Mouse (Mus musculus): Measurements from ENCODE around the gene Plxnd1. TPM values are rescaled to one million over a fixed set of nuclear protein-coding genes. Genes with fewer than 3 reads are reported as not detected.

Plxnd1 gene
- polyA plus RNA-seq, 3 experiments from 2014 or later: 7.4 to 12.5 (median 8.0) TPM

DNA sequence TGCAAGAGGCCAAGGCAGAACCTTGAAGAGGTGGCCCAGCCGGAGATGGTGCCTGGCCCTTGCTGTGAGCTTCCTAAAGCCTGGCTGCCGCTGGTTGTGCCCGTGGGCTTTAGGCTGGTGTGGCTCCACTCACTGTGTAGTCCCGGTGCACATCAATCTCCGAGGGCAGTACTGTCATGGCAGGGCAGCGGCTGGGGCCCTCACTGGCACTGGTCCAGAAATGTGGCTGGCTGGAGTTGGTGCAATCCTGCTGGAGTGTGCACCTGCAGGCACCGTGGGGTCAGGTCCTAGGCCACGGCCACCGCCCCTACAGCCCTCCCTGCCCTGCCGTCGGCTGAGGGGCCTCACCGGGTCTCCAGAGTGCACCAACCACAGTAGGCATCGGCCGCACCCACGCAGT lies 17.0 kb downstream of the Plxnd1 start:
- ATAC-seq: no peak

DNA sequence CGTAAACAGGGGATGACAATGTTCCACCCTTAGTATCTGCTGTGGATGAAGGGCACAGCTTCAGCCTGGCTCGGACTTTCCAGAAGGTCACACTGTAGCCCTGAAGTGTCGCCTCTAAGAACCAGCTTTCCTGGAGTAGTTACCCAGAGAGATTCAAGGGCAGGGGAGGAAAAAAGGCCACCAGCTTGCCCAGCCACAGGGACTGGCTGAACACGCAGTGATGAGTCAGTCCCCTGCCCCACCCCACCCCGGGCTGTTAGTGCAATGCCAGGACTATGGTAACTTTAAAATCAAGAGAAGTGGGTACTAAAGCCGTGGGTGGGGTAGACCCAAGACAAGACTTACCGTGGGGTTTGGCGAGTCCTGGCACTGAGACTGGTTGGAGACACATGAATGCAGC lies 19.2 kb downstream of the Plxnd1 start:
- no peak for ATAC-seq

- no peak for ATAC-seq
Measured at GRCm38 (mm10) chr6:115973881-115974662, 20.7 kb downstream of the Plxnd1 start.

- ATAC-seq: no peak
Measured at GRCm38 (mm10) chr6:115973139-115973875, 21.5 kb downstream of the Plxnd1 start.

DNA sequence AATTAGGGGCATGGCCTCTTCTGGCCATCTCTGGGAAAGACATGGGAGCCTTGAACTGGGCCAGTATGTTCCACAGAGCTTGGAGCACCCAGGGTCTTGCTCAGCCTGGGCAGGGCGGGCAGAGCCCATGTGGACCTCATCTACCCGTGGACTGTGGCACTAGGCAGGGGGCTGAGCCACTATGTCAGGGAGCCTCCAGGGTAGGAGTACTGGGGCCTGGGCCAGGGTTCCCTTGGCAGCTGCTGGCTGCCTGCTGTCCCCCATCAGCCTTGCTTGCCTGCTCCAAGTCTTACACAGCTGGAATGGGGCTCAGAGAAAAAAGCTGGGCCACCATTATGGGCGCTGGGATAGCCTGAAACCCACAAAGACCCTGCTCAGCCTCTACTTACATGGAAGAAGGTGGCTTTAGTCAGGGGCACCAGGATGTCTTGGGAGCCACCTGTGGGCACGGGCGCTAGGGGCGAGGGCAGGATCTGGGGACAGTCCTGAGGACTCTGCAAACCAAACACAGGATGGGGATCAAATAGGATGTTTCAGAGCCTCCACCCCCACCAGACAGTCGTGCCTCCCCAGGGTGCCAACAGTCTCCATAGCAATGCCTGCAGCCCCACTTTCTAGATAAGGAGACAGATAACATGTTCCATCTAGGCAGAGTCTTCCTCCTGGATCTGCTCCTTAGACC lies 22.6 kb downstream of the Plxnd1 start:
- ATAC-seq: no peak

DNA sequence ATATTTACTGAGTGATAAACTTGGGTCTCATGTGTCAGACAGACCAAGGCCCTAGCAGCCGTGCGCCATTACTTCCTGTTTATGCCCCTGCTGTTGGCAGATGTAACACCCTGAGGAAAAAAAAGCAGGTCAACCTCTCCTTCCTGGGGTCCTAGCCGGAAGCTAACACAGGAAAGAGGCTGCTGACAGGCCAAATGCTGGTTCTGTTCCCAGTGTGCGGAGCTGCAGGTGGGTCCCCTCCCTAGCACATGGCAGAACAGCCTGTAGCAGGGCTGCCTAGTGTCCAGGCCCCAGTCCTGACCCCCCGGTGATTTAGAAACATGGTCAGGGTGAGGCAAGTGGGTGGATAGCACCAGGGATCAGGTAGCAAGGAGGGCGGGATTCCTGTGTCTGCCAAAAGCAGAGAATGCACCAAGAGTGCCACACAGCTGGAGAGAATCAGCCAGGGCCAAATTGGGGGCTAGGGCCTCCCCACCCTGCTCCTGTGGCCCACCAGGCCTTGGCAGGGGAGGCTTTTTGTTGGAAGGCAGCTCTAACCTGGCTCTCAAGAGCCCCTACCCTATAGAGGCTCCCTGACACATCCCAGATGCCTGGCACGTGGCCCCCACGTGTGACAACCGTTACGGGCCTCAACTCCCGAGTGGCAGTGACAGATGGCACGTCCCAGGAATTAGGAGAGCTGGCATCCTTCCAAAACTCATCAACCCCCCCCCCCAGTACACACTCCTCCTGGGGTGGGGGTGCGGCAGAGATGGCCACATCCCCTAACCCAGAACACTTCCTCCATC lies 23.3 kb downstream of the Plxnd1 start:
- no peak for ATAC-seq

DNA sequence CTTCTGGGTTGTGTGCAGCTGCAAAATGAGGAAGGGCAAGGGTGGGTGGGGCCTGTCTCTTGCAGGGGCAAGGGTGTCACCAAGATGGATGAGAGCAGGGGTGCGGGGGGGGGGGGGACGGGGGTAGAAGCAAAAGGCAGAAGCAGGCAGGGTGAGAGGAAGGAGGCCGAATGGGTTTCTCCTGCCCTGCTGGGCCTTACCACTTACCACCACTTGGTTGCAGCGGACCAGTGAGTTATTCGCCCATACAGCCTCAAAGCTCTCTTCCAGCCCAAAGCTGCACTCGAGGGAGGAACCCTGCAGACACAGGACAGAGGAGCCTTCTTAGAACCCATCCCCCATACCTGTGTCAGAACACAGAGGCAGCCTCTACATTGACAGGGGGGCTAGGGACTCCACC lies 24.9 kb downstream of the Plxnd1 start:
- ATAC-seq: no peak

GRCm38 (mm10) chr6:115969103-115969502 lies 25.7 kb downstream of the Plxnd1 start:
- no peak for ATAC-seq

GRCm38 (mm10) chr6:115968700-115969099 lies 26.1 kb downstream of the Plxnd1 start:
- ATAC-seq: no peak

DNA sequence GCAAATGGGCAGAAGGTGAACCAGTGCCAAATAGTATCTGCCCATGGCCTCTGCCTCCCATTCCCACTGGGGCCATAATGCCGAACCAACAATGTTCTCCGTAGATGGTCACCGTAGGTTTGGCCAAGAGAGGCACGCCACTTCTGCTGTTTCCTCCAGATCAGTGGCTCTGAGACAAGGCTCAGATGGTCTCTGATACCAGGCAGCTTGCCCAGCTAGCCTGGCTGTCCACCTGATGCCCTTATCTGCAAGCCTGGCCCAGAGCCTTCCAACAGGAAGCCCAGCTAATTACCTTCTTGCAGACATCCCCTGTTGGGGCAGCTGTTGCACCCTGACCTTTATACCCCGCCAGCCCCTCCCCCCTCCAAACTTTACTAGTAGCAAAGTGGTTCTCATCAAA lies 26.7 kb downstream of the Plxnd1 start:
- no peak for ATAC-seq

DNA sequence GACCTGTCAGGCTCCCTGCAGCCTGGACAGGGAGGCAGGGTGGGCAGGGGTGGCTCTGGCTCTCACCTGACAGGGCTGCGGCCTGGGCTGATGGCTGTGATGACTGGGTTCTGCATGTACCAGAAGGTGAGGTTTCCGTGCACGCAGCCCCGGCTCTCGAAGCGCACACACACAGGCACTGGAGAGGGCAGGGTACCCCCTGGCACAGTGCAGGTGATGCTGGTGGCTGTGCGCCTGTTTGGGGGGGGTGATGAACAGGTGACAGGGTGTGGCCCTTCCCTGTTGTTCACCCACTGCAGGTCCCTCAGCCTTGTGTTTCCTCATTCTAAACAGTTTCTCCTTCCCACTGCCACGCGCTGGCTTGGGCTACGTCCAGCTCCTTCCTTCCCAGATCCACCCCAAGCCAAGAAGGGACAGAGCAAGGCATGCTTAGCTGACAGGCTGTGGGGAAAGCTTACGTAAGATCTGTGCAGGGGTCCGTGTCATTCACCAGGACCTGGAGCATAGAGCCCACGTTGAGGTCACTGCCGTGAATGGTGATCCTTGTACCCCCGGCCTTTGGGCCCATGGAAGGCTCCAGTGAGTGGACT lies 27.4 kb downstream of the Plxnd1 start:
- ATAC-seq: no peak

DNA sequence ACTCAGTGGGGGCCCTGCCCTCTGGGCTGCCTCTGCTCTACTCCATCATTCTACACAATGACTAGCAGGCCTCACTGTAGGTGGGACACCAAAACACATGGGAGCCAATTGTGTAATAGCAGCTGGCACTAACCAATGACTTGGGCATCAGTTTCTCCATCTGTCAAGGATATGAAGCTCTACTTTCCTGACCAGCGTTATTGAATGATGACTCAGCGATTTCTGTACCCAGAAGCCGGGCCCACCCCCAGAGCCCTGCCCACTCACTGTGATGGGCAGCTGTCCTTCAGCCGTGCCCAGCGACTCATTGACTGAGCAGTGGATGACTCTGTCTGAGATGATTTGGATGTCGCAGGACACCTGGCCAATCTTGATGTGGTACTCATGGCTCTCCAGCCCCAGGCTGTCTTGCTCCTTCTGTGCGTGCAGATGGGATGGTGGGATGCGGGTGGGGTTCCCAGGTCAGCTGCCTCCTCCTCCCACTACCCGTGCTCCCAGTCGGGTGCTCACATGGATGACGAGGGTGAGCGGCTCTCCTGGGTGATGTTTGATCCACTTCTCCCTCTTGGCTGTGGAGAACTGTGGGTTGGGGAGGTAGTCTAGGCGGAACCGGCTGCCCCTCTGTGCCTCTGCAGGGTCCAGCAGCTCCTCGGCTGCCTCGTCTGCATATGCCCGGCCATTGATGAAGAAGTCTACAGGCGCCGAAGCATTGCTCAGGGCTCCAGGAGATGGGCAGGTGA lies 28.4 kb downstream of the Plxnd1 start:
- no peak for ATAC-seq

GRCm38 (mm10) chr6:115963656-115964055 lies 31.1 kb downstream of the Plxnd1 start:
- no peak for ATAC-seq

- ATAC-seq: no peak
Measured at GRCm38 (mm10) chr6:115962439-115963085, 32.2 kb downstream of the Plxnd1 start.

GRCm38 (mm10) chr6:115961743-115962142 lies 33.1 kb downstream of the Plxnd1 start:
- no peak for ATAC-seq

GRCm38 (mm10) chr6:115960322-115960721 lies 34.5 kb downstream of the Plxnd1 start:
- ATAC-seq: no peak

GRCm38 (mm10) chr6:115959151-115959691 lies 35.6 kb downstream of the Plxnd1 start:
- no peak for ATAC-seq

- ATAC-seq: no peak
Measured at GRCm38 (mm10) chr6:115958445-115958844, 36.4 kb downstream of the Plxnd1 start.

GRCm38 (mm10) chr6:115957681-115958080 lies 37.1 kb downstream of the Plxnd1 start:
- ATAC-seq: no peak

GRCm38 (mm10) chr6:115956922-115957601 lies 37.7 kb downstream of the Plxnd1 start:
- ATAC-seq: no peak

All from inflammation-experienced regulatory T-cells, adult 6 months (primary cell).